Mouse (Mus musculus): ENCODE results near the gene Pgm5. TPM values are rescaled to one million over a fixed set of nuclear protein-coding genes. Genes with fewer than 3 reads are reported as not detected.

Gene Pgm5
- 18.4 and 19.7 TPM in 2 replicates for polyA plus RNA-seq (2012; rRNA removed)

GRCm38 (mm10) chr19:24861612-24862451 is at the start of gene Pgm5:
TSS of gene Pgm5 (minus strand) at chr19:24861855.

GRCm38 (mm10) chr19:24900581-24901220 is 39.0 kb upstream of the Pgm5 start, which contains the start of gene Foxd4:
TSS of gene Foxd4 (minus strand) at chr19:24901197.

DNA sequence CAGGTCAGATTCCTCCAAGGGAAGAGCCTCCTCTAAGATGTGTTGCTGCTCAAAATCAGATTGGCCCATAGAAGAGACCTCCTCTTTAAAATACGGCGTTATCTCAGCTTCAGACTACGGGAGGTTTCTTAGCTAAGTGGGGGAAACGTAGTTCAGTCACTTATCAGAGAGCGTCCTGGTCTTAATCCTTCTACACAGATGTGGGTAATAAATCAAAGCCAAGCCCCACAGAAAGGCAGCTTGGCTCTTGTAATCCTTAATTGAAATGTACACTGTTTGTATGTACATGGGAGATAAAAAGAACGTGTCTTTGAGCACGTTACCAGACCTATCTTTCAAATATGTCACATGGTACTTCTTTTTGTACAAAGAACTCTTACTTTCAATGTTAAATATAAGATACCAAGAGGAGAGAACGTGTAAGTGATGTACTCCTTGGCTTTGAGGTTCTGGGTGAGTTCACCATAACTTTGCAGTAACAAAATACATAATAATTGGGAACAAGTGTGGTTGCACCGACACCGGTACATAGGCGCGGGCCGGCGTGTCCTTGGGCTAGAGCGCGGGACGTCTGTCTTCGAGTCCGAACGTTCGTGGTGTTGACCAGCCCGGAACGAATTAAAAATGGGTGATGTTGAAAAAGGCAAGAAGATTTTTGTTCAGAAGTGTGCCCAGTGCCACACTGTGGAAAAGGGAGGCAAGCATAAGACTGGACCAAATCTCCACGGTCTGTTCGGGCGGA is 13.6 kb upstream of the Pgm5 start, which contains the start of gene Gm10053:
TSS of gene Gm10053 (plus strand) at position 558 of the 742 bp plus-strand sequence.

DNA sequence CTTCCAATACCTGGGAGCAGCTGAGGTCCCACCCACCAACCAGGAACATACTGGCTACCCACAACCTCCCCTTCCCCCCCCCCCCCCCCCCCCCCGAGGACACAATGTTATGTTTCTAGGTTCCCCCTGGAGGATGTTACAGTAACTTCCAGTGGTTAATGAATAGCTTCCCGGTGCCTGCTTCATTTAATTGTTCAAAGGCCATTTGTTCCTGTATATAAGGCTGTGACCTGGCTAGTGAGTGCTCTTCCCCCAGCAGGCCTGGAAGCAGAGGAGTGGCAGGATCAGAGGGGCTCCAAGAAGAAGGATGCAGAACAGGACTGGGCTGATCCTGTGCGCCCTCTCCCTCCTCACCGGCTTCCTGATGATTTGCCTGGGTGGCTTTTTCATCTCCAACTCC is 187.9 kb downstream of the Pgm5 start, which contains the start of gene Tmem252:
TSS of gene Tmem252 (plus strand) at position 247 of the 400 bp plus-strand sequence.

Other genes with a start within 250 kb of the Pgm5 start
- gene Tmem252, start 187.8 kb downstream of the Pgm5 start, polyA plus RNA-seq (2012; rRNA removed) = 0.05 and 0.13 TPM in 2 replicates
- gene Gm10053, start 13.8 kb upstream of the Pgm5 start, polyA plus RNA-seq (2012; rRNA removed) = 1.4 and 1.7 TPM in 2 replicates
- gene Foxd4, start 39.3 kb upstream of the Pgm5 start, polyA plus RNA-seq (2012; rRNA removed) = not detected in 2 replicates
- 0.13 and 0.42 TPM in 2 replicates for gene Cbwd1, start 99.8 kb upstream of the Pgm5 start, polyA plus RNA-seq (2012; rRNA removed)
- gene Dock8, start 137.7 kb upstream of the Pgm5 start, polyA plus RNA-seq (2012; rRNA removed) = 1.2 and 1.3 TPM in 2 replicates

Data from stomach, adult 2 months (tissue).